Mouse (Mus musculus) gastrocnemius, postnatal 4 days (tissue): ENCODE results near the gene Scube3. TPM values are rescaled to one million over a fixed set of nuclear protein-coding genes. Genes with fewer than 3 reads are reported as not detected.
"Not testable (repeated sequence)": the region's sequence is repeated elsewhere in the genome, so short reads cannot be mapped to it uniquely, and the experiment has no call there.

ENCODE experiments used
- DNase-seq, 2 experiments: peaks; one replicate each; pipeline ENCODE4 v3.0.0; 2021 to 2022; ENCODE audit warnings: low spot score in 2 of 2, mixed read lengths in 2 of 2
- total RNA-seq, 2 experiments: library from RNA; stranded (reverse); gene quantifications; 2 replicates each; pipeline ENCODE4 v1.2.3; 2021

The Scube3 gene
- total RNA-seq, 2 experiments from 2014 or later, result 1.6 to 2.4 TPM

- DNase-seq, result no peak
Observed at GRCm38 (mm10) chr17:28216791-28217190, 74.8 kb downstream of the Scube3 start.

- DNase-seq, result no peak
Observed at GRCm38 (mm10) chr17:28217721-28218649, 76.0 kb downstream of the Scube3 start.

- DNase-seq, result not testable (repeated sequence)
Observed at GRCm38 (mm10) chr17:28222463-28222862, 80.5 kb downstream of the Scube3 start.

- peak; percentile 81 to 91 for DNase-seq
Observed at GRCm38 (mm10) chr17:28223561-28224391, 81.8 kb downstream of the Scube3 start.

Other genes with a start within 250 kb of the Scube3 start
- gene Anks1, start 232.8 kb upstream of the Scube3 start, total RNA-seq, result 10 to 100 TPM; 38.3 to 40.1 TPM
- 10 to 100 TPM; 27.7 to 27.9 TPM for gene Taf11, start 232.3 kb upstream of the Scube3 start, total RNA-seq
- gene Tcp11, start 61.5 kb upstream of the Scube3 start, total RNA-seq, result under 1 TPM; 0.70 to 0.93 TPM
- 10 to 100 TPM; 31.7 to 38.2 TPM for gene Zfp523, start 35.0 kb downstream of the Scube3 start, total RNA-seq
- gene Def6, start 65.6 kb downstream of the Scube3 start, total RNA-seq, result 1 to 10 TPM; 4.7 to 4.8 TPM
- gene Ppard, start 90.6 kb downstream of the Scube3 start, total RNA-seq, result 10 to 100 TPM; 34.3 to 37.6 TPM
- 10 to 100 TPM; 24.9 to 25.4 TPM for gene Fance, start 171.4 kb downstream of the Scube3 start, total RNA-seq
- 100 to 1,000 TPM; 919 to 955 TPM for gene Rpl10a, start 186.3 kb downstream of the Scube3 start, total RNA-seq
- gene Tead3, start 208.7 kb downstream of the Scube3 start, total RNA-seq, result 10 to 100 TPM; 24.3 to 24.6 TPM
- under 1 TPM; 0.47 to 0.57 TPM for gene Tulp1, start 223.1 kb downstream of the Scube3 start, total RNA-seq